Mouse (Mus musculus) embryonic facial prominence, embryonic 11.5 days (tissue): ENCODE results near the gene Strn. TPM values are rescaled to one million over a fixed set of nuclear protein-coding genes. Genes with fewer than 3 reads are reported as not detected.

ENCODE experiments used
- ATAC-seq: fragments of 200-750 bp; cut with Nextera tagmentation; replicated peaks from 2 replicates; pipeline ENCODE4 v1.8.0; 2017; ENCODE audit warnings: low read depth; ENCODE audit not compliant: insufficient number of reproducible peaks, low FRiP score, low TSS enrichment
- DNase-seq: peaks from one replicate; pipeline ENCODE4 v3.0.0-alpha.2; 2015; ENCODE audit warnings: low spot score
- H3K27ac ChIP-seq: fragments of 300-500 bp; sonication (generic); replicated peaks from 2 replicates; pipeline ENCODE4 v1.5.1; 2014; ENCODE audit warnings: mild to moderate bottlenecking, low read depth, low read length, control low read depth
- H3K27me3 ChIP-seq: fragments of 300-500 bp; sonication (generic); 2 replicates; pipeline ENCODE4 v1.6.1; 2014; ENCODE audit warnings: mild to moderate bottlenecking, low read length, moderate library complexity, mixed read lengths; ENCODE audit not compliant: control insufficient read depth, insufficient read depth
- H3K36me3 ChIP-seq: fragments of 300-500 bp; sonication (generic); replicated peaks from 2 replicates; pipeline ENCODE4 v1.6.1; 2014; ENCODE audit warnings: low read depth, mild to moderate bottlenecking, low read length, moderate library complexity, mixed read lengths; ENCODE audit not compliant: control insufficient read depth, insufficient read depth
- H3K4me1 ChIP-seq: fragments of 300-500 bp; sonication (generic); 2 replicates; pipeline ENCODE4 v1.6.1; 2014; ENCODE audit warnings: low read length, mixed read lengths; ENCODE audit not compliant: control insufficient read depth, insufficient read depth
- H3K4me2 ChIP-seq: fragments of 300-500 bp; sonication (generic); 2 replicates; pipeline ENCODE4 v1.6.1; 2014; ENCODE audit warnings: low read depth, mild to moderate bottlenecking, control low read depth, low read length, moderate library complexity
- H3K4me3 ChIP-seq: fragments of 300-500 bp; sonication (generic); 2 replicates; pipeline ENCODE4 v1.5.1; 2014; ENCODE audit warnings: low read depth, low read length, control low read depth
- H3K9ac ChIP-seq: fragments of 300-500 bp; sonication (generic); replicated peaks from 2 replicates; pipeline ENCODE4 v1.6.1; 2014; ENCODE audit warnings: mild to moderate bottlenecking, control low read depth, low read length
- H3K9me3 ChIP-seq: fragments of 300-500 bp; sonication (generic); replicated peaks from 2 replicates; pipeline ENCODE4 v1.6.1; 2016; ENCODE audit warnings: mild to moderate bottlenecking, low read length, inconsistent platforms, mixed read lengths; ENCODE audit not compliant: control insufficient read depth
- WGBS: fragments of 180-500 bp; shearing (Covaris S2); extraction: QIAGEN DNeasy Blood & Tissue Kit; methylation state at CpG from one replicate; pipeline ENCODE4 v1.1.7; 2014; 5-methylcytosine and 5-hydroxymethylcytosine counted together
- polyA plus RNA-seq: library from polyadenylated mRNA; unstranded; fragments of >200 nt; fragmentation: Nextera tagmentation; extraction: Ambion mirVana; gene quantifications from 2 replicates; pipeline ENCODE4 v1.2.1, GENCODE M21; 2014

Strn gene
- polyA plus RNA-seq, 1 experiment from 2014 or later, result 5.8 TPM

- Histone ChIP-seq H3K4me1 (no peaks in the 10 kb centered on the region), H3K9me3 (no peaks in the 10 kb centered on the region), H3K36me3 (no peaks in the 10 kb centered on the region), H3K27me3 (no peaks in the 10 kb centered on the region), H3K4me3 (no peak overlapping the region), H3K9ac (no peak overlapping the region), H3K27ac (no peak overlapping the region), H3K4me2 (no peak overlapping the region)
- DNase-seq (no peak), ATAC-seq (no peak)
- WGBS, result 70% methylated on average over 2 of the region's 2 CpGs
Measured at GRCm38 (mm10) chr17:78614481-78614880, 122.5 kb downstream of the Strn start.

- Histone ChIP-seq H3K36me3 (no peaks in the 10 kb centered on the region), H3K9me3 (no peaks in the 10 kb centered on the region), H3K27me3 (no peaks in the 10 kb centered on the region), H3K4me3 (no peak overlapping the region), H3K4me1 (no peaks in the 10 kb centered on the region), H3K27ac (no peak overlapping the region), H3K4me2 (no peak overlapping the region), H3K9ac (no peak overlapping the region)
- DNase-seq, result no peak
- ATAC-seq, result no peak
- 75% methylated on average over 6 of the region's 6 CpGs for WGBS
Measured at GRCm38 (mm10) chr17:78611117-78611516, 125.9 kb downstream of the Strn start.

- Histone ChIP-seq H3K9me3 (no peaks in the 10 kb centered on the region), H3K27me3 (no peaks in the 10 kb centered on the region), H3K4me1 (no peaks in the 10 kb centered on the region), H3K4me3 (no peak overlapping the region), H3K4me2 (no peak overlapping the region), H3K36me3 (no peaks in the 10 kb centered on the region), H3K27ac (no peak overlapping the region), H3K9ac (no peak overlapping the region)
- DNase-seq (no peak), ATAC-seq (no peak)
- 89% methylated on average over 13 of the region's 13 CpGs for WGBS
Measured at GRCm38 (mm10) chr17:78609191-78609855, 127.7 kb downstream of the Strn start.

- 71% methylated on average over 8 of the region's 8 CpGs for WGBS
- Histone ChIP-seq H3K27ac (no peak overlapping the region), H3K4me2 (no peak overlapping the region), H3K9me3 (no peaks in the 10 kb centered on the region), H3K27me3 (no peaks in the 10 kb centered on the region), H3K9ac (no peak overlapping the region), H3K4me1 (no peaks in the 10 kb centered on the region), H3K4me3 (no peak overlapping the region), H3K36me3 (no peaks in the 10 kb centered on the region)
- no peak for DNase-seq
- ATAC-seq, result no peak
Measured at GRCm38 (mm10) chr17:78608716-78609115, 128.3 kb downstream of the Strn start.

GRCm38 (mm10) chr17:78608135-78608670 lies 128.8 kb downstream of the Strn start:
- Histone ChIP-seq H3K36me3 (no peaks in the 10 kb centered on the region), H3K9ac (no peak overlapping the region), H3K4me1 (no peaks in the 10 kb centered on the region), H3K9me3 (no peaks in the 10 kb centered on the region), H3K4me2 (no peak overlapping the region), H3K27me3 (no peaks in the 10 kb centered on the region), H3K4me3 (no peak overlapping the region), H3K27ac (no peak overlapping the region)
- 55% methylated on average over 16 of the region's 16 CpGs for WGBS
- DNase-seq (no peak), ATAC-seq (no peak)

GRCm38 (mm10) chr17:78604431-78604830 lies 132.6 kb downstream of the Strn start:
- H3K36me3 ChIP-seq, result no peaks in the 10 kb centered on the region
- DNase-seq, result peak; percentile 76
- H3K4me3 ChIP-seq, result no peak overlapping the region
- H3K4me1 ChIP-seq, result no peaks in the 10 kb centered on the region
- no peaks in the 10 kb centered on the region for H3K9me3 ChIP-seq
- no peaks in the 10 kb centered on the region for H3K27me3 ChIP-seq
- H3K9ac ChIP-seq, result no peak overlapping the region
- WGBS, result 74% methylated on average over 6 of the region's 6 CpGs
- H3K4me2 ChIP-seq, result no peak overlapping the region
- no peak for ATAC-seq
- no peak overlapping the region for H3K27ac ChIP-seq

GRCm38 (mm10) chr17:78603872-78604271 lies 133.1 kb downstream of the Strn start:
- peak; percentile 88 for DNase-seq
- Histone ChIP-seq H3K36me3 (no peaks in the 10 kb centered on the region), H3K4me1 (no peaks in the 10 kb centered on the region), H3K9ac (no peak overlapping the region), H3K9me3 (no peaks in the 10 kb centered on the region), H3K27me3 (no peaks in the 10 kb centered on the region), H3K4me2 (no peak overlapping the region), H3K4me3 (no peak overlapping the region), H3K27ac (no peak overlapping the region)
- ATAC-seq, result 0 out of 2 replicates have a peak, but pooled peaks have one; percentile 32
- 27% methylated on average over 8 of the region's 8 CpGs for WGBS

- Histone ChIP-seq H3K9me3 (no peaks in the 10 kb centered on the region), H3K36me3 (no peaks in the 10 kb centered on the region), H3K27ac (no peak overlapping the region), H3K9ac (no peak overlapping the region), H3K27me3 (no peaks in the 10 kb centered on the region), H3K4me2 (no peak overlapping the region), H3K4me3 (no peak overlapping the region), H3K4me1 (no peaks in the 10 kb centered on the region)
- ATAC-seq (no peak), DNase-seq (no peak)
- 88% methylated on average over 14 of the region's 14 CpGs for WGBS
Measured at GRCm38 (mm10) chr17:78602316-78602715, 134.7 kb downstream of the Strn start.
